Mouse (Mus musculus) kidney, postnatal 0 days (tissue): ENCODE results near the gene Atp8b5. TPM values are rescaled to one million over a fixed set of nuclear protein-coding genes. Genes with fewer than 3 reads are reported as not detected.

Experiments
- ATAC-seq: fragments of 200-750 bp; cut with Nextera tagmentation; replicated peaks from 2 replicates; pipeline ENCODE4 v1.8.0; 2017; ENCODE audit warnings: low read depth, moderate number of reproducible peaks, moderate TSS enrichment, moderate library complexity; ENCODE audit not compliant: low FRiP score
- DNase-seq: peaks from one replicate; pipeline ENCODE4 v3.0.0-alpha.2; 2016; ENCODE audit warnings: low spot score
- H3K27ac ChIP-seq: fragments of 300-500 bp; sonication (generic); 2 replicates; pipeline ENCODE4 v1.5.1; 2014; ENCODE audit warnings: mild to moderate bottlenecking
- H3K27me3 ChIP-seq: fragments of 300-500 bp; sonication (generic); 2 replicates; pipeline ENCODE4 v1.6.1; 2014; ENCODE audit warnings: low read length, mixed read lengths; ENCODE audit not compliant: insufficient read depth
- H3K36me3 ChIP-seq: fragments of 300-500 bp; sonication (generic); 2 replicates; pipeline ENCODE4 v1.6.1; 2014; ENCODE audit warnings: low read length, mixed read lengths; ENCODE audit not compliant: insufficient read depth
- H3K4me1 ChIP-seq: fragments of 300-500 bp; sonication (generic); replicated peaks from 2 replicates; pipeline ENCODE4 v1.6.1; 2014; ENCODE audit warnings: antibody characterized with exemption, low read length, mixed read lengths; ENCODE audit not compliant: insufficient read depth
- H3K4me2 ChIP-seq: fragments of 300-500 bp; sonication (generic); 2 replicates; pipeline ENCODE4 v1.6.1; 2014; ENCODE audit warnings: mild to moderate bottlenecking, low read length, moderate library complexity, mixed read lengths
- H3K4me3 ChIP-seq: fragments of 300-500 bp; sonication (generic); replicated peaks from 2 replicates; pipeline ENCODE4 v1.5.1; 2014; ENCODE audit warnings: low read depth, low read length
- H3K9ac ChIP-seq: fragments of 300-500 bp; sonication (generic); 2 replicates; pipeline ENCODE4 v1.6.1; 2014; ENCODE audit warnings: low read depth, low read length
- H3K9me3 ChIP-seq: fragments of 300-500 bp; sonication (generic); replicated peaks from 2 replicates; pipeline ENCODE4 v1.6.1; 2016; ENCODE audit warnings: low read length, inconsistent platforms, mixed read lengths
- CTCF ChIP-seq: IDR thresholded peaks from 2 replicates; pipeline ENCODE4 v1.5.1; 2016; ENCODE audit warnings: antibody characterized with exemption, low read depth, mild to moderate bottlenecking, moderate library complexity
- WGBS: fragments of 180-500 bp; shearing (Covaris S2); extraction: QIAGEN DNeasy Blood & Tissue Kit; methylation state at CpG from one replicate; pipeline ENCODE4 v1.1.7; 2014; 5-methylcytosine and 5-hydroxymethylcytosine counted together
- polyA plus RNA-seq: library from polyadenylated mRNA; unstranded; fragments of >200 nt; fragmentation: Nextera tagmentation; extraction: Ambion mirVana; gene quantifications from 2 replicates; pipeline ENCODE4 v1.2.1, GENCODE M21; 2015

Atp8b5 gene
- polyA plus RNA-seq, 1 experiment from 2014 or later: 0.51 TPM

DNA sequence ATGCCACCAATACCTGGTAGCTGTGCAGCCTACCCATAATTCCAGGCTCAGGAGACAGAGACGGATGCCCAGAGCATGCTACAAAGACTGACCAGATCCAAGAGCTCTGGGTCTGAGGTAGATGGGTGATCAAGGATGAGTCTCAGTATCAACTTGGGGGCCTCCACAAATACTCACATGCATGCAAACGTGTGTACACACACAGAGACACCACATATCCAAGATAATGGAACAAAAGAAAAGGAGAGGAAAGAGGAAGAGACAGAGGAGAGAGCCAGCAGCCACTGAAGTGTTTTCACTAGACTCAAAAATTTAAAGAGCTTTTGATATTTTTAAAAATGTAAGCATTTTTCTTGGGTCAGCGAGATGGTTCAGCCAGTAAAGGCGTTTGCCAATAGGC is 151.5 kb downstream of the Atp8b5 start:
- Histone ChIP-seq H3K36me3 (peaks cover 39% of the 10 kb centered on the region), H3K4me3 (no peak overlapping the region), H3K9me3 (no peaks in the 10 kb centered on the region), H3K4me1 (peaks cover 36% of the 10 kb centered on the region), H3K27me3 (no peaks in the 10 kb centered on the region), H3K9ac (no peak overlapping the region), H3K27ac (peak overlapping the region; percentile 79), H3K4me2 (peak overlapping the region; percentile 10; the same call in 1 of the 2 replicates)
- ATAC-seq (no peak), DNase-seq (no peak)
- WGBS: 65% methylated on average over 4 of the region's 4 CpGs
- TF ChIP-seq CTCF: no peak

DNA sequence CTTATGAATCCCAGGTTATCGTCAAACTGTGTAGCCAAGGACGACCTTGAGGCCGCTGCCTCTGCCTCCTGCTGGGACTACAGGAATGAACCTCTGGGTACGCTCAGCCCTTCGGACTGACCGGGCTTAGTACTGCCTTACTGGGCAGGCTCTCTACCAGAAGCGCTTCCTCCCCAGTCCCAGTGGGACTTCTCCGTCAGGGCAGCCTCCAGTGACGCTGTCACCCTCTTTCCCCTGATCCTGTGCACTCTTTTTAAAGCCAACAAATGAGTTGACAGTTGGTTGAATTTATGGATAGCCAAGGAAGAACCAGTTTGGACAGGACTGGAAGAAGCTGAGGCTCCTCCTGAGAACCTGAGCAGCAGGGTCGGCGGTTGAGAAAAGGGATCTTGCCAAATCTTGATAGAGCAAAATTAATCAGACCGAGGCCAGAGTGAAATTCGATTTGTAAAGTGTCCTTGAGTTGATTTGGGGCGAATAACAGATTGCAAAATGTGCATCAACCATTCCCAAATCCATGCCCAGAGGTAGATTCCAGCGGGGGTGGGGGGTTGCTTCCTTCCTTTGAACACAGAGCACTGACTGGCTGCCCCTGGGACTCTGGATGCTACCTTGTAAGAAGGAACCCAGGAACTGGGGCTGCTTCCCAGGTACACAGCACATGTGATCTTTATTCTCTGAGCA is 152.2 kb downstream of the Atp8b5 start:
- no peak overlapping the region for H3K9ac ChIP-seq
- H3K4me2 ChIP-seq: peak overlapping the region; percentile 10; the same call in 1 of the 2 replicates
- ATAC-seq: no peak
- peak overlapping the region; percentile 38; the same call in 1 of the 2 replicates for H3K27ac ChIP-seq
- peaks cover 36% of the 10 kb centered on the region for H3K4me1 ChIP-seq
- no peaks in the 10 kb centered on the region for H3K27me3 ChIP-seq
- DNase-seq: peak; percentile 67
- 44% methylated on average over 15 of the region's 15 CpGs for WGBS
- no peaks in the 10 kb centered on the region for H3K9me3 ChIP-seq
- TF ChIP-seq CTCF: no peak; the same call in 1 of the 2 replicates
- H3K4me3 ChIP-seq: no peak overlapping the region
- H3K36me3 ChIP-seq: peaks cover 44% of the 10 kb centered on the region

- WGBS: 43% methylated on average over 9 of the region's 9 CpGs
- no peak for TF ChIP-seq CTCF
- Histone ChIP-seq H3K36me3 (peaks cover 51% of the 10 kb centered on the region), H3K4me2 (no peak overlapping the region), H3K27me3 (no peaks in the 10 kb centered on the region), H3K4me3 (no peak overlapping the region), H3K4me1 (peaks cover 36% of the 10 kb centered on the region), H3K9me3 (no peaks in the 10 kb centered on the region), H3K27ac (peak overlapping the region; percentile 38; the same call in 1 of the 2 replicates), H3K9ac (no peak overlapping the region)
- ATAC-seq: no peak
- DNase-seq: no peak
Observed at GRCm38 (mm10) chr4:43419801-43420281, 152.9 kb downstream of the Atp8b5 start.

DNA sequence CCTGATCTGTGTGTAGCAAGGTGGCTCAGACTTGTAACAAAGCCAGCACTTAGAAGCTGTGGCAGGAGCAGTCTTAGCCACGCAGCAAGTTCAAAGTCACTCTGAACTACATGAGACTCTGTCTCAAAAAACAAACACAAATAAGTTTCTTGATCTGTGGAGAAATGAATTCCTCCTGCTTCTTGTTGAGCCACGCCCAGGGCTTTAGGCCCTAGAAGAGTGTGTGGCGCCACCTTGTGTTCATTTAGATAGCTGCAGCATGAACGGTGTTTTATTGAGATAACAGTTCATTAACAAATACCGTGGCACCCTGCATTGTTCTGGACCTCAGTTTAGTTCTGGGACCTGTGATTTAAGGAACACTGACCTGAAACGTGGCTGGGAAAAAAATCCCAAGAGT is 153.3 kb downstream of the Atp8b5 start:
- Histone ChIP-seq H3K4me3 (no peak overlapping the region), H3K4me1 (peaks cover 36% of the 10 kb centered on the region), H3K27ac (peak overlapping the region; percentile 38; the same call in 1 of the 2 replicates), H3K27me3 (no peaks in the 10 kb centered on the region), H3K9ac (no peak overlapping the region), H3K36me3 (peaks cover 46% of the 10 kb centered on the region), H3K4me2 (no peak overlapping the region), H3K9me3 (no peaks in the 10 kb centered on the region)
- WGBS: 2% methylated on average over 6 of the region's 6 CpGs
- ATAC-seq (0 out of 2 replicates have a peak, but pooled peaks have one; percentile 0), DNase-seq (peak; percentile 94)
- peak; percentile 97 for TF ChIP-seq CTCF

DNA sequence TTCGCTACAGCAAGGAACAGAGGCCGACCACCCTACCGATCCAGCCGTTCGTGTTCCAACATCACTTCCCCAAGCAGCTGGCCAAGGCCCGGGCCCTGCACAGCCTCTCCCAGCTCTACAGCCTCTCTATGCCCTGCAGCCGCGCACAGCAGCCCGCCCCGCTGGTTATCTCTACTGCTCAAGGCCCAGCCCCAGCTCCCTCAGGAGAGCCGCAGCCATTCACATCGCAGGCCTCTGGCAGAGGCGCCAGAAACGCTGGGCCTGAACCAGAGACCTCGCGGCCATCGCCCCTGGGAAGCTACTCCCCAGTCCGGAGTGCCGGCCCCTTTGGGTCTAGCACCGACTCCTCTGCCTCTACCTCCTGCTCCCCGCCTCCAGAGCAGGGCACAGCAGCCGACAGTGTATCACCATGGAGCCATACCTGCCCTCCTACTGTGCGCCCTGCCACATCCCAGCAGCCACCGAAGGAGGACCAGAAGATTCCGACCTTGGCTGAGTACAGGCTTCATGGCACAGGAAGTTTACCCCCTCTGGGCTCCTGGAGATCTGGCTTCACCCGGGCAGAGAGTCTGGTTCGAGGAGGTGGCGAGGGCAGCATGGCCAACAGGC is 154.8 kb downstream of the Atp8b5 start:
- no peak overlapping the region for H3K4me3 ChIP-seq
- peaks cover 31% of the 10 kb centered on the region for H3K4me1 ChIP-seq
- no peak overlapping the region for H3K4me2 ChIP-seq
- H3K9ac ChIP-seq: no peak overlapping the region
- no peaks in the 10 kb centered on the region for H3K27me3 ChIP-seq
- DNase-seq: no peak
- no peak for TF ChIP-seq CTCF
- H3K36me3 ChIP-seq: peaks cover 41% of the 10 kb centered on the region
- no peak for ATAC-seq
- 83% methylated on average over 28 of the region's 28 CpGs for WGBS
- H3K27ac ChIP-seq: no peak overlapping the region
- no peaks in the 10 kb centered on the region for H3K9me3 ChIP-seq

Other genes starting within 250 kb of the Atp8b5 start
- 19.2 and 21.3 TPM in 2 replicates for gene Pigo, start 241.3 kb upstream of the Atp8b5 start, polyA plus RNA-seq
- 253 and 273 TPM in 2 replicates for gene Stoml2, start 235.4 kb upstream of the Atp8b5 start, polyA plus RNA-seq
- gene Fam214b, start 220.9 kb upstream of the Atp8b5 start, polyA plus RNA-seq: 8.1 and 8.9 TPM in 2 replicates
- 3.3 and 3.8 TPM in 2 replicates for gene Unc13b, start 208.2 kb upstream of the Atp8b5 start, polyA plus RNA-seq
- 9.6 and 9.7 TPM in 2 replicates for gene Rusc2, start 114.8 kb downstream of the Atp8b5 start, polyA plus RNA-seq
- gene Fam166b, start 162.0 kb downstream of the Atp8b5 start, polyA plus RNA-seq: 0.33 and 0.59 TPM in 2 replicates
- gene Tesk1, start 174.8 kb downstream of the Atp8b5 start, polyA plus RNA-seq: 7.8 and 9.1 TPM in 2 replicates
- gene Cd72, start 187.5 kb downstream of the Atp8b5 start, polyA plus RNA-seq: 2.9 and 5.0 TPM in 2 replicates
- not detected in 2 replicates for gene Sit1, start 216.6 kb downstream of the Atp8b5 start, polyA plus RNA-seq
- 104 and 107 TPM in 2 replicates for gene Ccdc107, start 225.7 kb downstream of the Atp8b5 start, polyA plus RNA-seq
- gene Arhgef39, start 232.5 kb downstream of the Atp8b5 start, polyA plus RNA-seq: 15.2 and 15.4 TPM in 2 replicates
- gene Car9, start 239.8 kb downstream of the Atp8b5 start, polyA plus RNA-seq: 0.48 and 1.3 TPM in 2 replicates